Mouse (Mus musculus): ENCODE measurements around the gene Zfp618. TPM values are rescaled to one million over a fixed set of nuclear protein-coding genes. Genes with fewer than 3 reads are reported as not detected.

Zfp618 gene
- total and polyA plus RNA-seq, 3 experiments, result 0.05 TPM; not detected in 2

- no peak for DNase-seq (ENCODE audit: low spot score)
- Histone ChIP-seq H3K9me3 (replicated peaks) (peaks cover 82% of the 10 kb centered on the region), H3K27me3 (ENCODE audit: insufficient read depth, low read length) (no peaks in the 10 kb centered on the region), H3K4me3 (ENCODE audit: low read depth, low read length) (no peak overlapping the region), H3K4me1 (ENCODE audit: insufficient read depth, low read depth, low read length) (no peaks in the 10 kb centered on the region), H3K36me3 (replicated peaks) (no peaks in the 10 kb centered on the region)
- ATAC-seq (ENCODE audit: extremely low read depth, insufficient number of reproducible peaks, low FRiP score, poor library complexity, severe bottlenecking), result no peak
- TF ChIP-seq POLR2AphosphoS5 (IDR thresholded peaks at IDR 0.05; ENCODE audit: insufficient replicate concordance, low read depth, low read length) (no peak), TAL1 (conservative IDR thresholded peaks at IDR 0.05; ENCODE audit: low read depth, low read length) (no peak), GATA2 (IDR thresholded peaks at IDR 0.05; ENCODE audit: borderline replicate concordance, low read depth, low read length) (no peak), GATA1 (IDR thresholded peaks at IDR 0.05; ENCODE audit: borderline replicate concordance, low read length) (no peak)
These were observed 41.1 kb downstream of the Zfp618 start for GRCm38 (mm10) chr4:63006198-63007155.

- TF ChIP-seq POLR2AphosphoS5 (IDR thresholded peaks at IDR 0.05; ENCODE audit: insufficient replicate concordance, low read depth, low read length), result no peak
- TF ChIP-seq GATA1 (IDR thresholded peaks at IDR 0.05; ENCODE audit: borderline replicate concordance, low read length), result no peak
- TF ChIP-seq TAL1 (conservative IDR thresholded peaks at IDR 0.05; ENCODE audit: low read depth, low read length), result no peak
- TF ChIP-seq GATA2 (IDR thresholded peaks at IDR 0.05; ENCODE audit: borderline replicate concordance, low read depth, low read length), result no peak
- TF ChIP-seq CTCF (IDR thresholded peaks at IDR 0.05; ENCODE audit: low read depth, low read length), result no peak
- ATAC-seq (ENCODE audit: extremely low read depth, insufficient number of reproducible peaks, low FRiP score, poor library complexity, severe bottlenecking) (no peak), DNase-seq (ENCODE audit: low spot score) (no peak)
- H3K9me3 ChIP-seq (replicated peaks), result peaks cover 78% of the 10 kb centered on the region
- no peaks in the 10 kb centered on the region for H3K27me3 ChIP-seq (ENCODE audit: insufficient read depth, low read length)
- no peak overlapping the region for H3K4me3 ChIP-seq (ENCODE audit: low read depth, low read length)
- H3K4me1 ChIP-seq (ENCODE audit: insufficient read depth, low read depth, low read length), result no peaks in the 10 kb centered on the region
- H3K36me3 ChIP-seq (replicated peaks), result no peaks in the 10 kb centered on the region
These were observed 42.8 kb downstream of the Zfp618 start for GRCm38 (mm10) chr4:63008206-63008605.

GRCm38 (mm10) chr4:63008822-63009221, 43.4 kb downstream of the Zfp618 start:
- Histone ChIP-seq H3K36me3 (replicated peaks) (no peaks in the 10 kb centered on the region), H3K4me3 (ENCODE audit: low read depth, low read length) (no peak overlapping the region), H3K27me3 (ENCODE audit: insufficient read depth, low read length) (no peaks in the 10 kb centered on the region), H3K9me3 (replicated peaks) (peaks cover 74% of the 10 kb centered on the region), H3K4me1 (ENCODE audit: insufficient read depth, low read depth, low read length) (no peaks in the 10 kb centered on the region)
- TF ChIP-seq TAL1 (conservative IDR thresholded peaks at IDR 0.05; ENCODE audit: low read depth, low read length) (no peak), POLR2AphosphoS5 (IDR thresholded peaks at IDR 0.05; ENCODE audit: insufficient replicate concordance, low read depth, low read length) (no peak), GATA2 (IDR thresholded peaks at IDR 0.05; ENCODE audit: borderline replicate concordance, low read depth, low read length) (no peak), GATA1 (IDR thresholded peaks at IDR 0.05; ENCODE audit: borderline replicate concordance, low read length) (no peak), CTCF (IDR thresholded peaks at IDR 0.05; ENCODE audit: low read depth, low read length) (no peak)
- ATAC-seq (ENCODE audit: extremely low read depth, insufficient number of reproducible peaks, low FRiP score, poor library complexity, severe bottlenecking), result no peak
- DNase-seq (ENCODE audit: low spot score), result no peak

GRCm38 (mm10) chr4:63009821-63010220, 44.4 kb downstream of the Zfp618 start:
- ATAC-seq (ENCODE audit: extremely low read depth, insufficient number of reproducible peaks, low FRiP score, poor library complexity, severe bottlenecking) (no peak), DNase-seq (ENCODE audit: low spot score) (no peak)
- Histone ChIP-seq H3K4me1 (ENCODE audit: insufficient read depth, low read depth, low read length) (no peaks in the 10 kb centered on the region), H3K36me3 (replicated peaks) (no peaks in the 10 kb centered on the region), H3K9me3 (replicated peaks) (peaks cover 68% of the 10 kb centered on the region), H3K4me3 (ENCODE audit: low read depth, low read length) (no peak overlapping the region), H3K27me3 (ENCODE audit: insufficient read depth, low read length) (no peaks in the 10 kb centered on the region)
- TF ChIP-seq POLR2AphosphoS5 (IDR thresholded peaks at IDR 0.05; ENCODE audit: insufficient replicate concordance, low read depth, low read length) (no peak), GATA2 (IDR thresholded peaks at IDR 0.05; ENCODE audit: borderline replicate concordance, low read depth, low read length) (no peak), CTCF (IDR thresholded peaks at IDR 0.05; ENCODE audit: low read depth, low read length) (no peak)

- Histone ChIP-seq H3K9me3 (replicated peaks) (peaks cover 64% of the 10 kb centered on the region), H3K4me1 (ENCODE audit: insufficient read depth, low read depth, low read length) (no peaks in the 10 kb centered on the region), H3K4me3 (ENCODE audit: low read depth, low read length) (no peak overlapping the region), H3K36me3 (replicated peaks) (no peaks in the 10 kb centered on the region), H3K27me3 (ENCODE audit: insufficient read depth, low read length) (no peaks in the 10 kb centered on the region)
- TF ChIP-seq POLR2AphosphoS5 (IDR thresholded peaks at IDR 0.05; ENCODE audit: insufficient replicate concordance, low read depth, low read length), result no peak
- no peak for TF ChIP-seq GATA2 (IDR thresholded peaks at IDR 0.05; ENCODE audit: borderline replicate concordance, low read depth, low read length)
- TF ChIP-seq CTCF (IDR thresholded peaks at IDR 0.05; ENCODE audit: low read depth, low read length), result no peak
- TF ChIP-seq GATA1 (IDR thresholded peaks at IDR 0.05; ENCODE audit: borderline replicate concordance, low read length), result no peak
- TF ChIP-seq TAL1 (conservative IDR thresholded peaks at IDR 0.05; ENCODE audit: low read depth, low read length), result no peak
- ATAC-seq (ENCODE audit: extremely low read depth, insufficient number of reproducible peaks, low FRiP score, poor library complexity, severe bottlenecking) (no peak), DNase-seq (ENCODE audit: low spot score) (no peak)
These were observed 44.9 kb downstream of the Zfp618 start for GRCm38 (mm10) chr4:63010226-63010625.

GRCm38 (mm10) chr4:63018616-63019015, 53.2 kb downstream of the Zfp618 start:
- Histone ChIP-seq H3K36me3 (replicated peaks) (no peaks in the 10 kb centered on the region), H3K4me3 (ENCODE audit: low read depth, low read length) (no peak overlapping the region), H3K27me3 (ENCODE audit: insufficient read depth, low read length) (no peaks in the 10 kb centered on the region), H3K4me1 (ENCODE audit: insufficient read depth, low read depth, low read length) (no peaks in the 10 kb centered on the region), H3K9me3 (replicated peaks) (peaks cover 38% of the 10 kb centered on the region)
- no peak for DNase-seq (ENCODE audit: low spot score)
- no peak for ATAC-seq (ENCODE audit: extremely low read depth, insufficient number of reproducible peaks, low FRiP score, poor library complexity, severe bottlenecking)
- TF ChIP-seq GATA2 (IDR thresholded peaks at IDR 0.05; ENCODE audit: borderline replicate concordance, low read depth, low read length), result no peak
- no peak for TF ChIP-seq GATA1 (IDR thresholded peaks at IDR 0.05; ENCODE audit: borderline replicate concordance, low read length)
- TF ChIP-seq TAL1 (conservative IDR thresholded peaks at IDR 0.05; ENCODE audit: low read depth, low read length), result no peak
- no peak for TF ChIP-seq POLR2AphosphoS5 (IDR thresholded peaks at IDR 0.05; ENCODE audit: insufficient replicate concordance, low read depth, low read length)
- TF ChIP-seq CTCF (IDR thresholded peaks at IDR 0.05; ENCODE audit: low read depth, low read length), result no peak

Measured in G1E (cell line).